In the genomic region with DNA sequence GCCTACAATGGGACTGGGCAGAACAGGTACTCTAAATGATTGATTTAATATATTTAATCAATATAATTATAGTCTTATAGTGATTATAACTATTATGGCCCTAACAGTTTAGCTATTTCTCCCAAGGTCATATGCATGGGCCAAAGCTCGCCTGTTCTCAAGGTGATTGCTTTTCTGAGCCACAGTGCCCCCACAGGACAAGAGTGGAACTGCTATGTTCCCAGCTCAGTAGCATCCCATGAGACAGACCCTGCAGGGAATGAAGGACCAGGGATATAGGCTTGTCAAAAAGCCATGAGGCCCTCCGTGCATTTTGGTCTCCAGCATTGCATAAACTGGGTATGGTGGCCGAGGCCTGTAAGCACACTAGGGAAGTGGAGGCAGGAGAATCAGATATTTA, we compare ENCODE assay signal across 9 mouse cellular contexts. TPM values are rescaled to one million over a fixed set of nuclear protein-coding genes. Genes with fewer than 3 reads are reported as not detected.
DNase-seq lines count a peak whose midpoint lies in the region; ATAC-seq and TF ChIP-seq lines count a peak whose summit lies in the region.
"Had no signal": no experiment of that assay in that cellular context is flagged by ENCODE, and none has a peak within 500 bp of the region (broad histone marks: within the 10 kb centered on the region; RNA-seq: fewer than 3 reads in every experiment).

No protein-coding gene starts in this region.

- H3K9me3 ChIP-seq in heart, embryonic 11.5 days (replicated peaks; ENCODE audit: control insufficient read depth, low read length), result no peaks in the 10 kb centered on the region
- no peaks in the 10 kb centered on the region for H3K9me3 ChIP-seq in forebrain, embryonic 11.5 days (ENCODE audit: control insufficient read depth, low read length)
- H3K9me3 ChIP-seq in midbrain, embryonic 10.5 days (replicated peaks), result no peaks in the 10 kb centered on the region
- H3K9me3 ChIP-seq: hindbrain, embryonic 15.5 days had no signal

- ATAC-seq in heart, embryonic 11.5 days (replicated peaks; ENCODE audit: insufficient number of reproducible peaks, low FRiP score, low TSS enrichment), result no peak
- peak; percentile 76 for ATAC-seq in forebrain, embryonic 11.5 days (replicated peaks; ENCODE audit: low FRiP score)

- peak; percentile 63 to 85 for DNase-seq in heart, adult 18-20 months
- DNase-seq in forebrain, embryonic 11.5 days (ENCODE audit: low spot score), result peak; percentile 81
- peak; percentile 71 to 80 for DNase-seq in heart, postnatal 14 days
- peak; percentile 35 to 43 for DNase-seq in layer of hippocampus, postnatal 36 days
- peak; percentile 66 for DNase-seq in midbrain, embryonic 10.5 days (ENCODE audit: low spot score)
- DNase-seq in testis, postnatal 10 days (ENCODE audit: low spot score), result peak; percentile 84

- peaks cover 34% of the 10 kb centered on the region for H3K27me3 ChIP-seq in heart, embryonic 11.5 days (ENCODE audit: control insufficient read depth, insufficient read depth, low read length)
- H3K27me3 ChIP-seq in forebrain, embryonic 11.5 days (ENCODE audit: control insufficient read depth, insufficient read depth, low read length), result peaks cover 23% of the 10 kb centered on the region
- peaks cover 48% of the 10 kb centered on the region for H3K27me3 ChIP-seq in midbrain, embryonic 10.5 days (ENCODE audit: low read depth, poor library complexity, severe bottlenecking)

- TF ChIP-seq CTCF in bone marrow macrophage, adult 2 months (IDR thresholded peaks at IDR 0.05; ENCODE audit: low read depth, low read length), result 0 out of 2 replicates have a peak, but pooled peaks have one; percentile 21

- no peak overlapping the region for H3K4me3 ChIP-seq in heart, embryonic 11.5 days (ENCODE audit: low read depth, low read length)
- no peak overlapping the region for H3K4me3 ChIP-seq in bone marrow macrophage, adult 2 months (ENCODE audit: insufficient read depth, low read length)
- no peak overlapping the region for H3K4me3 ChIP-seq in forebrain, embryonic 11.5 days (ENCODE audit: low read depth, low read length)
- H3K4me3 ChIP-seq in midbrain, embryonic 10.5 days, result no peak overlapping the region
- H3K4me3 ChIP-seq: hindbrain, embryonic 15.5 days had no signal

- intact Hi-C loops in heart, postnatal 14 days (cut with DNase I), result loop anchor here (5.0 to 10.0 kb wide), 2 partner anchors 129 to 212 kb away; no protein-coding TSS in a partner anchor

- 23% methylated on average over 3 of the region's 3 CpGs for WGBS in heart, embryonic 11.5 days (ENCODE audit: insufficient replicate concordance)
- 23% methylated on average over 3 of the region's 3 CpGs for WGBS in forebrain, embryonic 11.5 days
- WGBS in midbrain, embryonic 10.5 days, result 20% methylated on average over 3 of the region's 3 CpGs

- no peak overlapping the region for H3K27ac ChIP-seq in heart, embryonic 11.5 days (ENCODE audit: low read depth, low read length)
- H3K27ac ChIP-seq in bone marrow macrophage, adult 2 months (ENCODE audit: insufficient read depth, low read depth, low read length), result no peak overlapping the region
- no peak overlapping the region for H3K27ac ChIP-seq in forebrain, embryonic 11.5 days (ENCODE audit: low read depth, low read length)
- H3K27ac ChIP-seq in midbrain, embryonic 10.5 days (replicated peaks), result no peak overlapping the region
- H3K27ac ChIP-seq: hindbrain, embryonic 15.5 days had no signal

- no peaks in the 10 kb centered on the region for H3K36me3 ChIP-seq in heart, embryonic 11.5 days (ENCODE audit: control insufficient read depth, insufficient read depth, low read length)
- H3K36me3 ChIP-seq in forebrain, embryonic 11.5 days (ENCODE audit: control insufficient read depth, insufficient read depth, low read length), result no peaks in the 10 kb centered on the region
- no peaks in the 10 kb centered on the region for H3K36me3 ChIP-seq in midbrain, embryonic 10.5 days
- H3K36me3 ChIP-seq: hindbrain, embryonic 15.5 days had no signal

- TF ChIP-seq POLR2A in bone marrow macrophage, adult 2 months (IDR thresholded peaks at IDR 0.05; ENCODE audit: borderline replicate concordance, low read depth, low read length), result no peak

- no peak overlapping the region for H3K9ac ChIP-seq in heart, embryonic 11.5 days (ENCODE audit: low read depth, low read length)
- no peak overlapping the region for H3K9ac ChIP-seq in forebrain, embryonic 11.5 days (ENCODE audit: low read length)
- H3K9ac ChIP-seq: hindbrain, embryonic 15.5 days had no signal

- peaks cover 5% of the 10 kb centered on the region for H3K4me1 ChIP-seq in heart, embryonic 11.5 days (ENCODE audit: control insufficient read depth, insufficient read depth, low read length)
- H3K4me1 ChIP-seq in bone marrow macrophage, adult 2 months (ENCODE audit: control insufficient read depth, insufficient read depth, low read length), result no peaks in the 10 kb centered on the region
- no peaks in the 10 kb centered on the region for H3K4me1 ChIP-seq in forebrain, embryonic 11.5 days (replicated peaks; ENCODE audit: control insufficient read depth, insufficient read depth, low read length)
- peaks cover 12% of the 10 kb centered on the region for H3K4me1 ChIP-seq in midbrain, embryonic 10.5 days

- H3K4me2 ChIP-seq in heart, embryonic 11.5 days, result no peak overlapping the region
- no peak overlapping the region for H3K4me2 ChIP-seq in forebrain, embryonic 11.5 days (ENCODE audit: low read depth, low read length, severe bottlenecking)
- H3K4me2 ChIP-seq: hindbrain, embryonic 15.5 days had no signal

RNA-seq across cellular contexts. Expression of gene Ngf, which starts 3.1 kb away (rescaled TPM):
- total RNA-seq in heart, adult 18-20 months (2021), result 1 to 10 TPM; 3.4 to 3.9 TPM
- 0.63 TPM in 1 of 2 replicates, not detected in the other for polyA plus RNA-seq in heart, embryonic 11.5 days (2014; fragmentation: Nextera tagmentation; extraction: Ambion mirVana)
- not detected in 2 replicates for polyA plus RNA-seq in bone marrow macrophage, adult 2 months (2012; ENCODE audit: insufficient read depth, insufficient read length, missing spikeins)
- 0.57 and 1.0 TPM in 2 replicates for polyA plus RNA-seq in forebrain, embryonic 11.5 days (2014; fragmentation: Nextera tagmentation; extraction: Ambion mirVana)
- total RNA-seq in heart, postnatal 14 days (2021), result 1 to 10 TPM; 5.1 to 5.7 TPM
- 10 to 100 TPM; 12.0 to 12.3 TPM for total RNA-seq in layer of hippocampus, postnatal 36 days (2021)
- 0.20 and 0.39 TPM in 2 replicates for polyA plus RNA-seq in midbrain, embryonic 10.5 days (2016; fragmentation: Nextera tagmentation; extraction: Ambion mirVana)
